Mouse (Mus musculus): Measurements from ENCODE around the gene Mypop. TPM values are rescaled to one million over a fixed set of nuclear protein-coding genes. Genes with fewer than 3 reads are reported as not detected.

Gene Mypop
- polyA plus RNA-seq, 1 experiment: 1.0 TPM

GRCm38 (mm10) chr7:19024581-19025255 is 33.7 kb downstream of the Mypop start:
- Histone ChIP-seq H3K27ac (ENCODE audit: insufficient read depth, low read depth, low read length) (peak overlapping the region; percentile 22), H3K4me1 (ENCODE audit: control insufficient read depth, insufficient read depth, low read length) (peaks cover 30% of the 10 kb centered on the region), H3K4me3 (ENCODE audit: insufficient read depth, low read length) (peak overlapping the region; percentile 98)

GRCm38 (mm10) chr7:19028067-19028466 is 37.0 kb downstream of the Mypop start:
- no peak for TF ChIP-seq POLR2A (IDR thresholded peaks at IDR 0.05; ENCODE audit: borderline replicate concordance, low read depth, low read length)
- TF ChIP-seq CTCF (IDR thresholded peaks at IDR 0.05; ENCODE audit: low read depth, low read length): no peak
- H3K4me3 ChIP-seq (ENCODE audit: insufficient read depth, low read length): no peak overlapping the region
- H3K27ac ChIP-seq (ENCODE audit: insufficient read depth, low read depth, low read length): peak overlapping the region; percentile 63
- H3K4me1 ChIP-seq (ENCODE audit: control insufficient read depth, insufficient read depth, low read length): peaks cover 30% of the 10 kb centered on the region

More at GRCm38 (mm10) chr7:19024581-19025255, 33.7 kb downstream of the Mypop start:
- TF ChIP-seq POLR2A (IDR thresholded peaks at IDR 0.05; ENCODE audit: borderline replicate concordance, low read depth, low read length) (no peak), CTCF (IDR thresholded peaks at IDR 0.05; ENCODE audit: low read depth, low read length) (no peak)

- H3K4me1 ChIP-seq (ENCODE audit: control insufficient read depth, insufficient read depth, low read length): peaks cover 28% of the 10 kb centered on the region
- no peak overlapping the region for H3K4me3 ChIP-seq (ENCODE audit: insufficient read depth, low read length)
- H3K27ac ChIP-seq (ENCODE audit: insufficient read depth, low read depth, low read length): no peak overlapping the region
- TF ChIP-seq POLR2A (IDR thresholded peaks at IDR 0.05; ENCODE audit: borderline replicate concordance, low read depth, low read length): no peak
- peak; percentile 53 for TF ChIP-seq CTCF (IDR thresholded peaks at IDR 0.05; ENCODE audit: low read depth, low read length)
Measured at GRCm38 (mm10) chr7:19029084-19029653, 38.1 kb downstream of the Mypop start.

GRCm38 (mm10) chr7:19031641-19032040 is 40.6 kb downstream of the Mypop start:
- no peak for TF ChIP-seq POLR2A (IDR thresholded peaks at IDR 0.05; ENCODE audit: borderline replicate concordance, low read depth, low read length)
- TF ChIP-seq CTCF (IDR thresholded peaks at IDR 0.05; ENCODE audit: low read depth, low read length): no peak
- Histone ChIP-seq H3K4me1 (ENCODE audit: control insufficient read depth, insufficient read depth, low read length) (peaks cover 18% of the 10 kb centered on the region), H3K27ac (ENCODE audit: insufficient read depth, low read depth, low read length) (no peak overlapping the region), H3K4me3 (ENCODE audit: insufficient read depth, low read length) (no peak overlapping the region)

GRCm38 (mm10) chr7:19044616-19045015 is 53.6 kb downstream of the Mypop start:
- Histone ChIP-seq H3K27ac (ENCODE audit: insufficient read depth, low read depth, low read length) (no peak overlapping the region), H3K4me3 (ENCODE audit: insufficient read depth, low read length) (no peak overlapping the region), H3K4me1 (ENCODE audit: control insufficient read depth, insufficient read depth, low read length) (no peaks in the 10 kb centered on the region)
- TF ChIP-seq CTCF (IDR thresholded peaks at IDR 0.05; ENCODE audit: low read depth, low read length) (no peak), POLR2A (IDR thresholded peaks at IDR 0.05; ENCODE audit: borderline replicate concordance, low read depth, low read length) (no peak)

- Histone ChIP-seq H3K4me3 (ENCODE audit: insufficient read depth, low read length) (no peak overlapping the region), H3K27ac (ENCODE audit: insufficient read depth, low read depth, low read length) (no peak overlapping the region), H3K4me1 (ENCODE audit: control insufficient read depth, insufficient read depth, low read length) (no peaks in the 10 kb centered on the region)
- TF ChIP-seq CTCF (IDR thresholded peaks at IDR 0.05; ENCODE audit: low read depth, low read length): no peak
- no peak for TF ChIP-seq POLR2A (IDR thresholded peaks at IDR 0.05; ENCODE audit: borderline replicate concordance, low read depth, low read length)
Measured at GRCm38 (mm10) chr7:19046286-19047069, 55.4 kb downstream of the Mypop start.

- Histone ChIP-seq H3K4me1 (ENCODE audit: control insufficient read depth, insufficient read depth, low read length) (no peaks in the 10 kb centered on the region), H3K27ac (ENCODE audit: insufficient read depth, low read depth, low read length) (no peak overlapping the region), H3K4me3 (ENCODE audit: insufficient read depth, low read length) (no peak overlapping the region)
- TF ChIP-seq CTCF (IDR thresholded peaks at IDR 0.05; ENCODE audit: low read depth, low read length) (no peak), POLR2A (IDR thresholded peaks at IDR 0.05; ENCODE audit: borderline replicate concordance, low read depth, low read length) (no peak)
Measured at GRCm38 (mm10) chr7:19048006-19048527, 57.0 kb downstream of the Mypop start.

GRCm38 (mm10) chr7:19049252-19049651 is 58.2 kb downstream of the Mypop start:
- H3K4me1 ChIP-seq (ENCODE audit: control insufficient read depth, insufficient read depth, low read length): no peaks in the 10 kb centered on the region
- no peak overlapping the region for H3K27ac ChIP-seq (ENCODE audit: insufficient read depth, low read depth, low read length)
- H3K4me3 ChIP-seq (ENCODE audit: insufficient read depth, low read length): no peak overlapping the region
- TF ChIP-seq POLR2A (IDR thresholded peaks at IDR 0.05; ENCODE audit: borderline replicate concordance, low read depth, low read length) (no peak), CTCF (IDR thresholded peaks at IDR 0.05; ENCODE audit: low read depth, low read length) (no peak)

GRCm38 (mm10) chr7:19050172-19050571 is 59.1 kb downstream of the Mypop start:
- Histone ChIP-seq H3K4me1 (ENCODE audit: control insufficient read depth, insufficient read depth, low read length) (no peaks in the 10 kb centered on the region), H3K27ac (ENCODE audit: insufficient read depth, low read depth, low read length) (no peak overlapping the region), H3K4me3 (ENCODE audit: insufficient read depth, low read length) (no peak overlapping the region)
- TF ChIP-seq CTCF (IDR thresholded peaks at IDR 0.05; ENCODE audit: low read depth, low read length) (no peak), POLR2A (IDR thresholded peaks at IDR 0.05; ENCODE audit: borderline replicate concordance, low read depth, low read length) (no peak)
